Mouse (Mus musculus) heart, adult 8-10 months (tissue): ENCODE measurements at regions not wholly inside any gene's neighbourhood (a gene's known extent, or its start where the extent isn't known, plus 50 kb on each side); places are given as distances from the start of the nearest gene placed in this dataset.

Experiments
- DNase-seq: peaks from one replicate; pipeline ENCODE4 v3.0.0; 2022; ENCODE audit warnings: low spot score

DNA sequence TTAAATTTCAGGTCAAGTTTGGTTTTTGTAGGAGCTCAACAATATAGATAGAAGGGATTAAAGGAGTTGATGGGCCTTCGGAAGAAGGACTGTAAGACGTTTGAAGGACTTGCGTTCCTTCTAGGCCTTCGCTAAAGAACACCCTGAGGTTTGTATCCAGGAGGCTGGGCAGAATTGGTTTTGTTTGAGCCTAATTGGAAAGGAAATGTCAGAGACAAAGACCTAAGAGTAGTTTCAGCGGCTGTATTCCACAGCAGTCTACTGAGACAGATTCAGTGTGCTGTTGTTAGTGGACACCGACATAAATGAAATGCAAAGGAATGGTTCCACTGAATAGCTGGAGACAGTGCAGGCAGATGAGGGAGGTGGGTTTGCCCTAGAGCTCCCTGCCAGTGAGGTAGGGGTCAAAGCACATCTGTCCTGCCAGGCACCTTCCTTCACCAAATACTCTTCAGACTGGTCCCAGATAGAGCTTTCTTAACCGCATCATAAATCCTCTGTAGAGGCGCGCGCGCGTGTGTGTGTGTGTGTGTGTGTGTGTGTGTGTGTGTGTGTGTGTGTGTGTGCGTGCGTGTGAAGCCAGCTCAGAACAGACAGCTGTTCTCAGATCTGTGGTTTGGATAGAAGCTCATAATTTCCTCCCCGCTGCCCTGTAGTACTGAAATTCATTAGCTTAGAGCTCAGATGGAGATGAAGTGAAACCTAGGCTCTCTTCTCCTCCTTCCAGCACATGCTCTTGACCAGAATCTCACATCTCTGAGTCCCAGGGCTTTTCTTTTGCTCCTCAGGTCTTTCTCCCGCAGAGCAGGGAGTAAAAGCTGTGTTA lies 209.7 kb downstream of the Ktn1 start:
- DNase-seq = no peak

DNA sequence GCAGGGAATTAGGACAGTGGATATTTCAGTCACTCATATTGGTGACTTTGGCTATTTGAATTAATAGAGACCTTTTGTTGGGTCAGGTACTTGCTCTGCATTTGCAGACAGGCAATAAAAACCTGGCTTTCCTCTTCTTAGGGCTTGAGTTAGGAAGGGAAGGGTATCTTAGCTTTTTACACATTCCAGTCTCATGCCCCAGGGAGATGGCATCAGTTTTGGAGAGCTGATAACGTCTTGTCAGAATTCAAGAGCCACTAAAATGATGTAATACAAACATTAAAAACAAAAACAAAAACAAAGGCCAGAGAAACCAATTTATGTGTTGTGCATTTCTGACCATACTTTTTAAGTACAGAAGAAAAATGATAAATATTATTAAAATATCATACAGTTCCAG lies 214.3 kb downstream of the Ktn1 start:
- DNase-seq = peak; percentile 21

DNA sequence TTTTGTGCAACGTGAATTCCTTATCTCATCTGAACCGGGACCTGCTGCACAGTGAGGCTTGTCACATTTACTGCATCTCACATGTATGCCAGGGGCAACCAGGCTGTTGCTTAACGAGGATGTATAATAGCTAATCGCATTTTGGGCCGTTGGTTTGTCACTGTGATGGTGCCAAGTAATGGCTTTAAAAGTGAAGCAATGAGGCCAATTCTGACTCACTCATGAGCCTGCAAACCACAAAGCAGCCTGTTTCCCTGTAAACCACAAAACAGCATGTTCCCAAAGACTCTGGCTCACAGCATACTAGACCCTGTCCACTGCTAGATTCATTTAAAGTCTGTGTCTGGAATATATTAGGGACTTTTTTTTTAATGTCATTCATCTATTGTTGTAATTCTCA lies 214.8 kb downstream of the Ktn1 start:
- DNase-seq = peak; percentile 60

DNA sequence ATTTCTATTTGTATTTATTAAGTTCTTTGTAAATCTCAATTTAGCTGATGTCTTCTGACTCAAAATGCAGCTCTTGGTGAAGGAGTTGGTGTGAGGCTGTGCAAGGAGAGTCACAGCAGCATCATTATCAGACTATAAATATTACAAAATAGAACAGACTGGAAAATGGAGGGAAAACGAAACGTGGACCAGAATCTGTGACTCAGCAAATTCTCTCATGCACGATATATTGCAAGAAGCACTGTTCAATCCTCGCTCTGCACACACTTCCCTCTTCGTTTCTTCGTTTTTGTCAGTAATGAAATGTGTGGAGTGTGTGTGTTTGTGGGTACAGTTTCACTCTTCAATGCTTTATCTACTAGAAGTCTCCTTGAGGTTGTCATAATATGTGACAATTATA lies 215.5 kb downstream of the Ktn1 start:
- no peak for DNase-seq

DNA sequence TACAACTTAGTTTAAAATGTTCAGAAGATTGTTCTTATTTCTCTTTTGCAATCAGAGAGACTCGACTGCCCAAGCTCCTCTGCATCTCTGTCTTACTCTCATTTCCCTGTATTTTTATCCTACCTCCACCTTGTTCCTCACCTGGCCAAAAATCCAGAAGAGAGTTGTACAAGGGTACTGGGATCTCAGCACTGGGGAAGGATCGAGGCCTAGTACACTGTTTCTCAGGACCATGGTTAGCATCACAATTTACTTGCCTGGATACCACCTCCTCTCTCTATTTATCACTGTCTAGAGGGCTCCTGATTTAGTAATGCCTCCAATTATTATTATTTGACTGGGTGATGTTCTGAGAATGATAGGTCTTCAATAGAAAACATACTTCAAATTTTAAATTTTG lies 218.8 kb downstream of the Ktn1 start:
- no peak for DNase-seq

DNA sequence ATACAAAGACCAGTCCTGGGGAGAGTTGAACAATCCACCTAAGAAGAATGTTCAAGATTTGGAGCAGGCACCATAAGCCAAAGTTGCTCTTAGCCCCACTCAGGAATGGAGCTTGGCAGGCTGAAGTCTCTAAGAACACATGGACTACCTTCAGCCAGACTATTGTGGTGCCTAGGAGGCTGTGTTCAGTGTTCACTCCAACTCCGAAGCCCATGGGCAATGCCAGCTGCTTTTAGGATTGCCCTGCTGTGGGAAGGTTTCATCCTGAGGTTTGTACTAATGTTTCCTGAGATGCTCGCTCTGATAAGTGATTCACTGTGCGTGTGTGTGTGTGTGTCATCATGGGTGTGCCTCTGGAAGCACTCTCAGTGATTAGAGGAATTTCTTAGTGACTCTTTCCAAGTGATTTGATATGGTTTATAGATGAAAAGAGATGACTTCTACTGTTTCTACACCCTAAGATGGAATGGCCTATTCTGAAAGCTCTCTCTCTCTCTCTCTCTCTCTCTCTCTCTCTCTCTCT lies 220.1 kb downstream of the Ktn1 start:
- DNase-seq = no peak

DNA sequence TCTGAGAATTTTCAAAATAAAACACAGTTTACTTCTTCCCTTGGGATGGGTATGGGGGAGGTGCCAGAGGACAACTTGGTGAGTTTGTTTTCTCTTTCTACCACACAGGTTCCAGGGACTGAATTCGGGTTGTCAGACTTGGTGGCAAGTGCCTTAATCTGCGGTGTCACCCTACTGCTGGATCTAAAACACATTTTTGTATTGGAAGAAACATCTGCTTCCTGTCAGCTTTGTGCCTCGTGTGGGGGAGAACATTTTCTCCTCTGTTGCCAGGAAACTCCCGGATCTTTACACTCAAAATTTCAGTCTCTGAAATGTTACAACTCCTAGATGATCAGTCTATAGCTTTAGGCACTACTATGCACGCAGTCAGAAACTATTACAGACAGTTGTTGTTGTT lies 228.3 kb downstream of the Ktn1 start:
- DNase-seq = peak; percentile 5

DNA sequence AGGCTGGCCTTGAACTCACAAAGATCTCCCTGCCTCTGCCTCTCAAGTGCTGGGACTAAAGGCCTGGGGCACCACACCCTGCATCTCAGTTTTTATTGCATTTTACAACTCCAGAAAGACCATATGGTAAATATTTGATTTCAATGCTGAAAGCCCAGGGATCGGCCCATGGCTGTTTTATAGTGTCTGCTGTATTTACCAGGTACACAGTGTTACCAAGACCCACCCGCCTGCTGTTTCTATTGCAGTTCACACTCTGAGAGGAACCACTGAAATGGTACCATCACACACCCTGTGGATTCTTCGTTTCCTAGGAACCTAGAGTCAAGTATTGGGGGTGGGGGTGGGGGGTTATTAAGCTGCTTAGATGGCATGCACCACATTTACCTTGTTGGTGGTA lies 228.9 kb downstream of the Ktn1 start:
- DNase-seq = no peak

DNA sequence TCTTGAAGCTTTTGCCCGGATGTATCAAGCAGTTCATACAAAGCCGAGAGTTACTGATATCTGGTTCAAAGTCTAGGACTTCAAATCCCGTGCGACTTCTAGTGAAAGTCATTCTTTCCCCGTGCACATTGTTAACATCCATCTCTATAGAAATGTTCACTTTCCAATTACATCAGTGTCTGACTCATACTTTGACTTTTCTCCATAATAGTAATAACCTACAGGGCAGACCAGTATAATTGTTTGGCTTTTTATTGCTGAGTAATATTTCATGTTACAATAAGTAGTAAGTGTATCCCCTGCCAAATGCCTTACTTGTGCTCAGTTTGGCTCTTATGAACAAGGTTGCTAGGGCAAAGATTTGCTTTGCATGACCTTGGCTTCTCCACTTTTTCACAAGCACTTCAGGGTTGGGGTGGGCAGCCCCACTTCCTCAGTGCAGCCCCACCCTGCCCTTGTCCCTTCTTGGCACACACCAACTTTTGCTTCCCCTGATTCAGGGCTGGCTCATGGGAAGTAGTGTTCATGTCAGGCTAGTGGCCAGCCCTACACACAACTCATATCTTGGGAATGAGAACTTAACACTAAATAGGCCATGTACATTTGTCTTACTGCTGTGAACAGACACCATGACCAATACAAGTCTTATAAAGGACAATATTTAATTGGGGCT lies 229.7 kb downstream of the Ktn1 start:
- DNase-seq = no peak

DNA sequence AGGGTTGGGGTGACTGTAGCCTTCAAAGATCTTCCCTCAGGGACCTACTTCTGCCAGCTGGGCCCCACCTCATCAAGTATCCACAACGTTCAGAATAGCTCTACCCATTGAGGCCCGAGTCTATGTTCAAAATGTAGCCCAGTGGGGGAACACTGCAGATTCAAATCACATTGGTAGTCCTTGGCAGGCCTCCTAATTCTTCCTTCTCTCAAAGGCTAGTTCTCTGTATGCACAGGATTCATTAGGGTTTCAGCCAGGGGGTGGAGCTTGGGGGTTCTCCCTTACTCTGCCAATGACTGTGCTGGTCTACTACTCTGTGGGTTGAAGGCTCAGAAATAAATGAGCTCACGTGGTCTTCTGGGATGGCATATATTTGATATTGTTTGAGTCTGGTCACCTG lies 235.3 kb upstream of the Peli2 start:
- no peak for DNase-seq

DNA sequence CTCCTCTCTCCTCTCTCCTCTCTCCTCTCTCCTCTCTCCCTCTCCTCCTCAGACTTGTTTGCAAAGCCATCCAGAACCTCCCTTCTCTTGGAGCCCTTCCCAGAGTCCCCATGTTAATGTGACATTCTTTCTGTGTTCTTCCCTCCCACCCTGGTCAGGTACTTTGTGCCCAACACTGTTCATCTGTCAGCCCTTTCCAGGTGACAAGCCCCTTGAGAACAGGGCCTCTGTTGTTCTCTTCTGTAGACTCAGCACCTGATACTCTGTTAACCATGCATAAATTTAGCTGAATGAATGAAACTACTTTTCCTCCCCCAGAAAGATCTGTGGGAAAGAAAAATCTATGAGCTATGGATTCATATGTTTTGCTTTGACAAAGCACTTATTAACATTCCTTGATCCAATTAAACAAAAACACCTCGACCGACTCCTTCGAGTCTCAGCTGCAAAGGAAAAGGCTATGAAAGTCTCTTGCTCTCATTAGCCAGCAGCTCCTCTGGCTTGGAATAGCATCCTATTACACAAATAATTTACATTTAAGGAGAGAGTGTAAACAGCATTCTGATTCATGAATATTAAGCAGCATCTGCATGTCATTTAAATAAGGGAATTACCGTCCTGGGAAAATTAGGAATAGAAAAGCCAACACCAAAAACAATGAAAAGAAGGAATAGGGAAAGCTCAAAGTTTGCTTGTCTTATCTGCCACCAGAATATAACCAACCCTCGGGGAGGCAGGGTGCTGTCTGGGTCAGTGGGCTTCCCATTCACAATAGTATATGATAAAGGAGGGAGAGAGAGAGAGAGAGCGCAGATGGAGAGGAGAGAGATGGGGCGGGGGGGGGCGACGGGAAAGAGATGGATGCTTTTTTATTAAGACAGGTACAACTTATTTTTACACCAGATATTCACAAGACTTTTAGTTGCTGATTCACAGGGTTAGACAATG lies 230.1 kb upstream of the Peli2 start:
- DNase-seq = no peak

DNA sequence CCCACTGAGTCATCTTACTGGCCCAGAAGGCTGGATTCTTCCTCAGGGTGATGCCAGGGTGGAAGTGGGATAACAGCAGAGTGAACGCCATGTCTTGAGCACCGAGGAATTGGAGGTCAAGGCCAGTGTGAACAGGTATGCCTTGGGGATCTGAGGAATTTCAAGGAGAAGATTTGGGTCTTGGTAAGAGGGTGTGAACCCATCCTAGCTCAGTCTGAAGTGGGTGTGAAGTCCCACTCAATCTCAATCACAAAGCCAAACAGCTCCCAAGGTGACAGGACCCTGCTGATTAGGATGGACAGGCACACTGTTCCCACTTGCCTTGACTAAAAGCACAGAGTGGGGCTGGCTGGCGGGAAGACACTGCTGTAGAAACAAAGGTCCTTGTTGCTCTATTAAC lies 224.0 kb upstream of the Peli2 start:
- DNase-seq = no peak

DNA sequence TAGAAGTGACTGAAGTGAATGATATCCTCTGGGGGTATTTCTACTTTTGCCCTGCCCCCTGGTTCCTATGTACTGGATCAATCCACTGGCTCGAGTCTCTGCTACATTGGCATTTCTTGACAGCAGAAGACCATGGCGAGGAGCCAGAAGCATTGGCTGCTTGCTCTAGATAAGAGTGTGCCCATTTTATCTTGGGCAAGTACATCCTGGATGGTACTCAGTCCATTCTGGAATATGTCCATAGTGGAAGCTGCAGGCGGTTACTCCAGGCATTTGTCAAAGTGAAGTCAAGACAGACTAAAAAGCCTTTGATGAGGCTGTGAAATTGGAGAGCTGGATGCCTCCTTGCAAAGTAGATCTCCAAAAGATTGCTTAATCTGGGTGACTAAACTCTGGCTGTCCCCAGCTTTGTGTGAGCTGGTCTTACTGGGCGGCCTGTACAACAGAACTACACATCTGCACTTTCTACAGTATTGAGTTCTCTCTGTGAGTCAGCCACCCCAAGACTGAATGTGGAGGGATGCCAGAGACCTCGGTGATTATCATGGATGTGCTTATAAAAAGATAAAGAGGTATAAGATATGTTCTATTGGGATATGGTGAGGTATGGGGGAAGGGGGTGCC lies 222.6 kb upstream of the Peli2 start:
- no peak for DNase-seq

DNA sequence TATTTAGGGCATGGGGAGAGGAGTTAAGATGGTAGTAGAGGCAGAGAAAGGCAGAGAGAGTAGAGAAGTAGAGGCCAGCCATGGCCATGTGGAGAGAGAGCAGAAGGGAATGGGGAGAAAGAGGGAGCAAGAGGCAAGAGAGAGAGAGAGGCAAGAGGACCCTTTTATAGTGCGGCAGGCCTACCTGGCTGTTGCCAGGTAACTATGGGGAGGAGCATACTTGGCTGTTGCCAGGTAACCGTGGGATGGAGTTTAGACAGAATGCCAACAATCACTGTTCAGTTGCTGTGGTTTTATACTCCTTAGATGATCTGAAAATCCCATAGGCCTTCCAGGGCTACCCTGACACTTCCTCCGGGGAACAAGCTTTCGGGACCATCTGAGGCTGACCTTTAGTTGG lies 222.0 kb upstream of the Peli2 start:
- DNase-seq = no peak

DNA sequence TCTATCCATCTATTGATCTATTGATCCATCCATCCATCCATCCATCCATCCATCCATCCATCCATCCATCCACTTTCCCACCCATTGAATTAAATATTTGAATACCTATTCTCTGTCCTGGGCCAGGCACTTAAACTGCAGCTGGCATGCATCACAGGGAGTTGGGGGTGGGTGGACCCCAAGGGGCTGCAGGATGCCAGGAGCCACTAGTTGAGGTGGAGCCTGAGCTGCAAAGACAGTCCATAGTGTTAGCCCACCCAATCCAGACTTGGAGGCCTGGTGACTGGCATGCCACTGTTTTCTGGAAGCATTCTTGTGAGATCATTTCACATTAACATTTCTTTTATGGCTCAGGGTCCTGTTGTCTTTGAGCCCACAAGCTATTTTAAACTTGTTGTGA lies 215.3 kb upstream of the Peli2 start:
- DNase-seq = no peak

DNA sequence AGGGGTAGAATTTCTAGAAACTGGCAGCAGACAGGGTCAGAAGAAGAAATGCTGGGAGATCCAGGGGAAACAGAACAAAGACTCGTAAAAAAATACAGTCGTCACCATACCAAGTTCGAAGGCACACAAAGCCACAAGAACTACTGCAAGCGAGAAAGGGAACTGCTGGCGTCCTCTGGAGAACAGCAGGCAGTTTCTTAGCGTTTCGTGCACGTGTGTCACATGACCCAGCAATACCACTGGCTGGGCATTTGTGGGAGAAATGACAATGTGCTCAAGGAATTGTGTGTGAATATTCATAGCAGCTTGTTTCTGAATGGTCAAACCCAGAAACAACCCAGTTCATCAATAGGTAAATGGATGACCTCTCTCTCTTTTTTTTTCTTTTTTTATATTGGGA lies 211.5 kb upstream of the Peli2 start:
- DNase-seq = no peak

DNA sequence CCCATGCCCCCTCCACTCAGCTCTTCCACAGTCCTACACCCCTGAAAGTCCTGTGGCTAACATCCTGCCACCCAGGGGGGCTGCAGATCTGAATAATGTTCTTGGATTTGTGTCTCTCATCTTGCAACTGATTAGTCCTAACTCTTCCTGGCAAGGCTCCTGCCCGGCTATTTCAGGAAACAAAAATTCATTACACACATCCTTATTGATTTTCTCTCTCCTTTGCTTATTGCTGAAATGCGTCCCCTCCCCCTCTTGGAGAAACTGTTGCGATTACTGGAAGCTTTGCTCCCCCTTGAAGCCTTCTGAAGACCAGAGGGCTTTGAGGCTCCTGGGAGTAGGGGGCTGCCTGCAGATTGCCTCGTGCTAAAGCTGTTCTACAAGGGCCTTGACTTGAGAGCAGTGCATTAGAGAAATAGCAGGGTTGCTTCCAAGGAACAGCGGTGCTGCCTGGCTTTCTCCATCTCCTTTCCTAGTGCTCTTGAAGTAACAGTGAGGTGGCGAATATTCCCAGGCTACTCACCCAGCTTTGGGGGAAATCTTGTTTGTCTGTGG lies 209.8 kb upstream of the Peli2 start:
- DNase-seq = no peak

DNA sequence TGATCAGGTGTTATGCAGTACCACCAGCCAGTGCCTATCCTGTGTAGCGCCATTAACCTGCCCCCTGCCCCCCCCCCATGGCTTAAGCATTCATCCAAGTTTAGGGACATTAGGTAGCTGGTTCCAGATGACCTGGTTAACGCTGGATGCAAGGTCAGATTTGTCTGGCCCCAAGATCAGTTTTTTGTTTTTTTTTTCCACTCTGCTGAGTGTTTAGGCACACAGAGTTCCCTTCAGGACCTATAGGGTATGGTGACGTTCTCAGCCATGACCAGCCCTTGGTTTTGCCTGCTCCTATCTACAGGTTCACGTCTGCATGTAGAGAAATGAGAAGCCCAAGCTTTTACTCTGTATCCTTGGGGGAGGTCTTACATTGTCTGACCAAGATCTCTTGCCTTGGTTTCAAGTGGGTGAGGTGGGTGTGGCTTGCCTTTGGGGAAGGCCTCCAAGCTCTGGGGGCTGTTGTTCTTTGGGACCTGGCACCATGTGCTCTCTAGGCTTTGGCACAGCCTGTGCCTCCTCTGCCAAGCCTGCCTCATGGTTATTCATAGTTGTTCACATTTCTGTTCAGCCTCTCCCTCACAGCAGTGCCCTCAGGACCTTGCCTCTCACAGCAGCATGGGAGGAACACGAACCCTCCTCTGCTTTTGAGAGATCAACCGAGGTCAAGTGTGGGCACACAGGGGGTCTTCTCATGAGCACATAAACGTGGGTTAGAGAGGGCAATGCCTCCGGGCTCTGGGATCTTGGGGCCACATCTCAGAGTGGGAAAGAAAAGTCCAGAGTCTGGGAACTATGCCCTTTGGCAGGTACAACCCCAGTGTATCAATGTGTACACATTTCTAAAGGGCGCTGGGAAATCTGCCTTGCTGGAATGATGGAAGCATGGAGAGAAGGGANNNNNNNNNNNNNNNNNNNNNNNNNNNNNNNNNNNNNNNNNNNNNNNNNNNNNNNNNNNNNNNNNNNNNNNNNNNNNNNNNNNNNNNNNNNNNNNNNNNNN lies 208.8 kb upstream of the Peli2 start:
- peak; percentile 25 for DNase-seq

DNA sequence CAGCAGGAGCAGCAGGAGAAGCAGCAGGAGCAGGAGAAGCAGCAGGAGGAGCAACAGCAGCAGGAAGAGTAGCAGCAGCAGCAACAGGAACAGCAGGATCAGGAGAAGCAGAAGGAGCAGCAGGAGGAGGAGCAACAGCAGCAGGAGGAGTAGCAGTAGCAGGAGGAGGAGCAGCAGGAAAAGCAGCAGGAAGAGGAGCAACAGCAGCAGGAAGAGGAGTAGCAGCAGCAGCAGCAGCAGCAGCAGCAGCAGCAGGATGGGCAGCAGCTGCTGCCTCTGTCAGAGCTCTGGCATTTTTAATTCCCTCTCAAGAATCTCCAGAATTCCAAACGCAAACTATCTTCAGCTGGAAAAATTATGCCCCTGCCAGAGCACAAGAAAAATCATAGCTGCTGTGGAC lies 205.0 kb upstream of the Peli2 start:
- DNase-seq = no peak
